Mouse (Mus musculus) ES-E14 (cell line): ENCODE results near the gene Hcn1. TPM values are rescaled to one million over a fixed set of nuclear protein-coding genes. Genes with fewer than 3 reads are reported as not detected.

Experiments
- DNase-seq: peaks from one replicate; pipeline ENCODE4 v3.0.0-alpha.2; 2013; ENCODE audit warnings: low read depth, low spot score
- H3K27ac ChIP-seq: 2 replicates; pipeline ENCODE4 v1.5.1; 2012; ENCODE audit warnings: low read depth, mild to moderate bottlenecking, low read length, moderate library complexity, mixed read lengths; ENCODE audit not compliant: poor library complexity, insufficient read depth, severe bottlenecking
- H3K36me3 ChIP-seq: 2 replicates; pipeline ENCODE4 v1.6.1; 2012; ENCODE audit warnings: mild to moderate bottlenecking, low read length, moderate library complexity, mixed read lengths; ENCODE audit not compliant: control insufficient read depth, poor library complexity, insufficient read depth, severe bottlenecking
- H3K4me1 ChIP-seq, 2 experiments: fragments of 150-350 bp in 1 of 2; sonication (generic) in 1 of 2; 2 replicates each; pipeline ENCODE4 v1.6.1; 2012; ENCODE audit warnings: low read length in 2 of 2, mild to moderate bottlenecking in 1 of 2, mixed read lengths in 1 of 2; ENCODE audit not compliant: control insufficient read depth in 2 of 2, insufficient read depth in 2 of 2, poor library complexity in 1 of 2
- H3K4me3 ChIP-seq, 2 experiments: fragments of 150-350 bp in 1 of 2; sonication (generic) in 1 of 2; 2 replicates each; pipeline ENCODE4 v1.5.1; 2012; ENCODE audit warnings: low read length in 2 of 2, low read depth in 1 of 2, mild to moderate bottlenecking in 1 of 2, mixed read lengths in 1 of 2; ENCODE audit not compliant: insufficient read depth in 1 of 2, poor library complexity in 1 of 2, severe bottlenecking in 1 of 2
- H3K9ac ChIP-seq: 2 replicates; pipeline ENCODE4 v1.6.1; 2012; ENCODE audit warnings: low read depth, mild to moderate bottlenecking, low read length, mixed read lengths; ENCODE audit not compliant: poor library complexity, insufficient read depth, severe bottlenecking
- H3K9me3 ChIP-seq: fragments of 150-350 bp; sonication (generic); 2 replicates; pipeline ENCODE4 v1.6.1; 2012; ENCODE audit warnings: low read depth, mild to moderate bottlenecking, low read length; ENCODE audit not compliant: control insufficient read depth, insufficient read depth
- CHD2 ChIP-seq: IDR thresholded peaks from 2 replicates; pipeline ENCODE4 v1.6.1; 2014; ENCODE audit warnings: mild to moderate bottlenecking, low read depth, low read length, inconsistent platforms
- HCFC1 ChIP-seq: IDR thresholded peaks from 2 replicates; pipeline ENCODE4 v1.6.1; 2012; ENCODE audit warnings: low read length, inconsistent platforms, borderline replicate concordance; ENCODE audit not compliant: insufficient read depth
- MAFK ChIP-seq: IDR thresholded peaks from 2 replicates; pipeline ENCODE4 v1.6.1; 2014; ENCODE audit warnings: mild to moderate bottlenecking, low read depth, low read length, inconsistent platforms; ENCODE audit not compliant: insufficient read depth
- ZC3H11A ChIP-seq: IDR thresholded peaks from 2 replicates; pipeline ENCODE4 v1.6.1; 2012; ENCODE audit warnings: low read depth, mild to moderate bottlenecking, inconsistent platforms, low read length, borderline replicate concordance
- ZNF384 ChIP-seq: IDR thresholded peaks from 2 replicates; pipeline ENCODE4 v1.6.1; 2012; ENCODE audit warnings: low read depth, low read length, inconsistent platforms
- in situ Hi-C, 2 experiments: fragments of 600-800 bp; cut with MboI; formaldehyde crosslinking; loops; one replicate each; pipeline ENCODE4 v1.15.1; 2025; ENCODE audit warnings: low sequenced_read_pairs in 2 of 2, inconsistent platforms in 1 of 2; ENCODE audit not compliant: unreplicated experiment in 2 of 2
- total RNA-seq: library from RNA; depleted of rRNA; stranded (reverse); fragments of 300-350 nt; gene quantifications from 2 replicates; pipeline ENCODE4 v1.2.3, GENCODE M21; 2012

Hcn1 gene
- total RNA-seq, 1 experiment: 0.09 TPM

DNA sequence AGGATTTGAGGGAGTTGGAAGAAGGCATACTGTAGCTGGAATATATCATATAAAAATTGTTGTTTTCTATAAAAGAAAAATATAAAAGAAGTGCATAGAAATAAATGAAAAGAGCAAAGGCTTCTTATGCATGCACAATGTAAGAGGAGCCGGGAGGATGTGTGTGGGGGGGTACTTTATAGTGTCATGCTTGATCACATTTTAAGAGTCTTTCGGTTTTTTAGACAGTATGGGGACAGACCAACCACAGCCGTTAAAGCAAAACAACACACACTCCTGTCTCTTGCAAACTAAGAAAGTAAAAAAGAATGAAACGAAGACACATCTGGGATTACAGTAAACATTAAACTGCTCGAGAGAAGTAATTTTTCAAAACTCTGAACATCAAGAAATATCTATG, 290.0 kb downstream of the Hcn1 start:
- TF ChIP-seq ZNF384 (no peak), ZC3H11A (no peak)
- Histone ChIP-seq H3K4me3 (no peak overlapping the region), H3K9ac (no peak overlapping the region), H3K27ac (no peak overlapping the region), H3K36me3 (no peaks in the 10 kb centered on the region), H3K4me1 (0 out of 4 replicates have a peak, but pooled peaks cover 0 to 2% of the 10 kb centered on the region in 2 experiments), H3K9me3 (no peaks in the 10 kb centered on the region)
- DNase-seq: no peak
- in situ Hi-C loops: no loop called here

DNA sequence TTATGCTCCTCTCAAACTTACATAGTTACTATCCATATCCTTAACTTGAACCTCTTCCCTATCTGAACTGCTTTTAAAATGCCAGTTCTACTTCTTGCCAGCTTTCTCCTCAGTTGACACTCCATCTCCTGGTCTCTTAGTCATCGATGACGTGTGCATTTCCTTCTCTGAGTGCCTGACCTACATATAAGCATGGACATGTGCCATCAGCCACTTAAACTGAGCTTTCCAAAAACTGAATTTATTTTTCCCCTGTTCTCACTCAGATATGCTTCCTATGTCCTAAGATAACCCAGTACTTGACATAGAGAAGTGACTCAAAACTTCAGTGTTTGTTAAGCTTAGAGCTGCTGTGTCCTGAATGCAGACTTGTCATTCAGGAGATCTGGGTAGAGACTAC, 295.9 kb downstream of the Hcn1 start:
- Histone ChIP-seq H3K9me3 (no peaks in the 10 kb centered on the region), H3K36me3 (no peaks in the 10 kb centered on the region), H3K4me3 (no peak overlapping the region), H3K9ac (no peak overlapping the region), H3K4me1 (0 out of 4 replicates have a peak, but pooled peaks cover 0 to 2% of the 10 kb centered on the region in 2 experiments), H3K27ac (no peak overlapping the region)
- TF ChIP-seq MAFK (no peak), ZNF384 (no peak), ZC3H11A (no peak), HCFC1 (no peak), CHD2 (no peak)
- DNase-seq: no peak
- in situ Hi-C loops: no loop called here

DNA sequence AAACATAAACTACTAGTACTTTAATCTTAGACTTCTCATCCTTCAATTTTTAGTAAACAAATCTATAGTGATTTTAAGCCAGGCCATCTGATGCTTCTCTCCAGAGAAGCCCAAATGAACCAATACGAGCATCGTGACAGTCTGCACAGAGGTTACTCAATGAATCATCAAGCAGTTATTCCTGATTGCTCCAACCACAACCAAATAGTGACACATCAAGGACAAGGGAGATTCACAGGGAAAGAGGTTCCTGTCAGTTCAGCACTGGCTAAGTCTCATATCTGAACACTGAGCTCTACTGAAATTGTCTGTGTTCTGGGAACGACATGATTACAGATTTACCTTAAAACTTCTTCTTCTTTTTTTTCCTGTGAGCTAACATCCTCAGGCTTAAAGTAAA, 305.7 kb downstream of the Hcn1 start:
- DNase-seq: no peak
- Histone ChIP-seq H3K9me3 (no peaks in the 10 kb centered on the region), H3K4me3 (no peak overlapping the region), H3K36me3 (no peaks in the 10 kb centered on the region), H3K27ac (no peak overlapping the region), H3K9ac (no peak overlapping the region), H3K4me1 (no peaks in the 10 kb centered on the region)
- in situ Hi-C loops: no loop called here
- TF ChIP-seq ZC3H11A (no peak), HCFC1 (no peak), CHD2 (no peak)

DNA sequence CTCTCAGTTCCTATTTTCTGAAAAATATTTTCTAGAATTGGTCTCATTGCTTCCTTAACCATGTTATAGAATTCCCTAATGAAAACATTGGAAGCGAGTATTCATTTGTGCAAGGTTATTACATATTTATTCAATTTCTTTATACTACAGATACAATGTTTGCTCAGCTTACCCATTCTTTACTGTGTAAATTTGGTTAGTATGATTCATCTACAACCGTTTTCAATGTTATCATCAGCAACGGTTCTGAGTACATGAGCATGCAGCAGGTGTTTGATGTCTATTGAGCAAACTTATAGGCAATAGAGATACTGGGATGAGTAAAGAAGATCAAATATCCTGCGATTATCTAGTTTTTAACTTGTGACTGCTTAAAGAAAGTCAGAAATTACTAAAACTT, 327.6 kb downstream of the Hcn1 start:
- Histone ChIP-seq H3K9ac (no peak overlapping the region), H3K4me1 (no peaks in the 10 kb centered on the region), H3K9me3 (no peaks in the 10 kb centered on the region), H3K27ac (no peak overlapping the region), H3K36me3 (no peaks in the 10 kb centered on the region), H3K4me3 (no peak overlapping the region)
- TF ChIP-seq HCFC1 (no peak), CHD2 (no peak), MAFK (no peak), ZNF384 (no peak), ZC3H11A (no peak)
- in situ Hi-C loops: no loop called here
- no peak for DNase-seq

DNA sequence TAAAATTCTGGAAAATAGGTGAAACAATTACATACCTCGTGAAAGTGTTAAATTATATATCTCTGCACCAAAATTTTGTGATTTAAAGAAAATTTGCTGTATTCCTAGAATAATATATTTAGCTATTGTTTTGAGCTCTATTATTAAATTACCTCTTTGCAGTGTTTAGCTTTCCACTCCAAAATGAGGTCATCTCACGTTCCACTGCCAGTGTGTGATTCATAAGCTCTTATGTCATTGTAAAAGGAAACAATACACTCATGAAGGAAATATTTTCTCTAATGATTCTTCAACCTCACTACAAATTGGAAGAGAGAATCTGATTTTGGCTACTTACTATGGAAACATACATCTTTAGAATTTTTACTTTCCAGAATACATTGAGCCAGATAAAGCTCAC, 329.6 kb downstream of the Hcn1 start:
- H3K4me1 ChIP-seq: no peaks in the 10 kb centered on the region
- H3K4me3 ChIP-seq: no peak overlapping the region
- no peak for DNase-seq
- no peaks in the 10 kb centered on the region for H3K36me3 ChIP-seq
- no peak overlapping the region for H3K27ac ChIP-seq
- TF ChIP-seq HCFC1 (no peak), ZC3H11A (no peak), MAFK (no peak), CHD2 (no peak), ZNF384 (no peak)
- no peaks in the 10 kb centered on the region for H3K9me3 ChIP-seq
- no peak overlapping the region for H3K9ac ChIP-seq
- in situ Hi-C loops: no loop called here
